Mouse (Mus musculus) small intestine, adult 2 months (tissue): ENCODE measurements around the gene Kcnq5.

ENCODE experiments used
- CTCF ChIP-seq: fragments of 200-500 bp; IDR thresholded peaks from 2 replicates; pipeline ENCODE4 v1.5.1; 2012; ENCODE audit warnings: low read depth, mild to moderate bottlenecking, control low read depth, inconsistent platforms, low read length, moderate library complexity, mixed read lengths; ENCODE audit not compliant: insufficient replicate concordance, insufficient read length; ENCODE audit errors: extremely low read depth
- POLR2A ChIP-seq: fragments of 200-500 bp; IDR thresholded peaks from 2 replicates; pipeline ENCODE4 v1.6.1; 2012; ENCODE audit warnings: low read depth, mild to moderate bottlenecking, control low read depth, inconsistent platforms, low read length, moderate library complexity

GRCm38 (mm10) chr1:21962896-21963864 lies 1.4 kb upstream of the Kcnq5 start:
- no peak for TF ChIP-seq CTCF
- no peak for TF ChIP-seq POLR2A
